Mouse (Mus musculus): ENCODE measurements around the gene Sdcbp2.

GRCm38 (mm10) chr2:151580945-151581344 is 8.5 kb downstream of the Sdcbp2 start:
- TF ChIP-seq POLR2A (IDR thresholded peaks at IDR 0.05; ENCODE audit: borderline replicate concordance, control insufficient read depth, low read depth, low read length) (no peak), CTCF (IDR thresholded peaks at IDR 0.05; ENCODE audit: control insufficient read depth, insufficient read depth, low read length) (no peak)
